Comparison of ENCODE assay signal across 10 mouse cellular contexts in genomic region chr5:85780730-85781454, GRCm38 (mm10).
DNase-seq lines count a peak whose midpoint lies in the region; ATAC-seq and TF ChIP-seq lines count a peak whose summit lies in the region.
"Had no signal": no experiment of that assay in that cellular context is flagged by ENCODE, and none has a peak within 500 bp of the region (broad histone marks: within the 10 kb centered on the region; RNA-seq: fewer than 3 reads in every experiment).

No protein-coding gene starts in this region.

- TF ChIP-seq CTCF in lung, embryonic 14.5 days (IDR thresholded peaks at IDR 0.05; ENCODE audit: low read depth) = no peak
- TF ChIP-seq CTCF in lung, adult 2 months (IDR thresholded peaks at IDR 0.05; ENCODE audit: insufficient read depth, low read length) = no peak
- TF ChIP-seq CTCF in hindbrain, postnatal 0 days (IDR thresholded peaks at IDR 0.05; ENCODE audit: low read depth) = no peak

- H3K4me3 ChIP-seq in lung, embryonic 14.5 days (ENCODE audit: low read depth, low read length) = no peak overlapping the region
- no peak overlapping the region for H3K4me3 ChIP-seq in lung, adult 2 months (replicated peaks; ENCODE audit: extremely low read depth, low read depth, low read length)
- no peak overlapping the region for H3K4me3 ChIP-seq in hindbrain, postnatal 0 days (ENCODE audit: low read length)
- H3K4me3 ChIP-seq in neural tube, embryonic 11.5 days (ENCODE audit: low read depth, low read length) = no peak overlapping the region
- H3K4me3 ChIP-seq: heart, adult 2 months had no signal

- no peaks in the 10 kb centered on the region for H3K4me1 ChIP-seq in lung, embryonic 14.5 days (ENCODE audit: insufficient read depth)
- H3K4me1 ChIP-seq in lung, adult 2 months (ENCODE audit: control insufficient read depth, insufficient read depth, low read length) = no peaks in the 10 kb centered on the region
- peaks cover 5% of the 10 kb centered on the region; the same call in 1 of the 2 replicates for H3K4me1 ChIP-seq in hindbrain, postnatal 0 days (ENCODE audit: insufficient read depth, low read length)
- H3K4me1 ChIP-seq in neural tube, embryonic 11.5 days (ENCODE audit: control insufficient read depth, insufficient read depth, low read length) = no peaks in the 10 kb centered on the region

- peak; percentile 93 for ATAC-seq in lung, embryonic 14.5 days (ENCODE audit: insufficient read depth)
- peak; percentile 73 for ATAC-seq in hindbrain, postnatal 0 days
- ATAC-seq in neural tube, embryonic 11.5 days (ENCODE audit: insufficient read depth, low FRiP score, low TSS enrichment) = peak; percentile 87
- ATAC-seq: lung, postnatal 0 days had no signal

- DNase-seq in lung, embryonic 14.5 days = peak; percentile 51
- no peak for DNase-seq in lung, adult 2 months
- peak; percentile 23 for DNase-seq in embryo, embryonic 9.5 days (ENCODE audit: extremely low spot score)
- DNase-seq in hindbrain, postnatal 0 days (ENCODE audit: low spot score) = peak; percentile 56
- peak; percentile 76 for DNase-seq in neural tube, embryonic 11.5 days (ENCODE audit: low spot score)
- no peak for DNase-seq in layer of hippocampus, postnatal 36 days
- DNase-seq in cerebellum, postnatal 4 days (ENCODE audit: low spot score in 2 of 2) = no peak
- DNase-seq in cerebellum, adult 11-12 months = no peak
- DNase-seq: heart, adult 2 months had no signal

- H3K27me3 ChIP-seq in lung, embryonic 14.5 days (ENCODE audit: insufficient read depth, low read length) = no peaks in the 10 kb centered on the region
- no peaks in the 10 kb centered on the region for H3K27me3 ChIP-seq in hindbrain, postnatal 0 days (ENCODE audit: insufficient read depth, low read length)
- H3K27me3 ChIP-seq in neural tube, embryonic 11.5 days (ENCODE audit: control insufficient read depth, insufficient read depth, low read length) = no peaks in the 10 kb centered on the region

- no peak for TF ChIP-seq POLR2A in lung, adult 2 months (IDR thresholded peaks at IDR 0.05; ENCODE audit: borderline replicate concordance, extremely low read depth, low read depth, low read length)

- no peaks in the 10 kb centered on the region for H3K9me3 ChIP-seq in lung, embryonic 14.5 days (ENCODE audit: low read depth, low read length)
- H3K9me3 ChIP-seq in hindbrain, postnatal 0 days (ENCODE audit: low read length) = no peaks in the 10 kb centered on the region
- H3K9me3 ChIP-seq in neural tube, embryonic 11.5 days (ENCODE audit: control insufficient read depth, low read length) = no peaks in the 10 kb centered on the region

- no peaks in the 10 kb centered on the region for H3K36me3 ChIP-seq in lung, embryonic 14.5 days (ENCODE audit: insufficient read depth)
- no peaks in the 10 kb centered on the region for H3K36me3 ChIP-seq in hindbrain, postnatal 0 days (ENCODE audit: insufficient read depth, low read length)
- no peaks in the 10 kb centered on the region for H3K36me3 ChIP-seq in neural tube, embryonic 11.5 days (ENCODE audit: control insufficient read depth, insufficient read depth, low read length)

- no peak overlapping the region for H3K9ac ChIP-seq in lung, embryonic 14.5 days
- H3K9ac ChIP-seq in hindbrain, postnatal 0 days (replicated peaks; ENCODE audit: low read length) = no peak overlapping the region
- no peak overlapping the region for H3K9ac ChIP-seq in neural tube, embryonic 11.5 days (ENCODE audit: low read length)

- WGBS in lung, embryonic 14.5 days = 28% methylated on average over 8 of the region's 8 CpGs
- 30% methylated on average over 8 of the region's 8 CpGs for WGBS in lung, adult 2 months
- 28% methylated on average over 8 of the region's 8 CpGs for WGBS in hindbrain, postnatal 0 days
- WGBS in neural tube, embryonic 11.5 days = 22% methylated on average over 8 of the region's 8 CpGs

- H3K4me2 ChIP-seq in lung, embryonic 14.5 days = no peak overlapping the region
- H3K4me2 ChIP-seq in hindbrain, postnatal 0 days (ENCODE audit: low read depth, low read length) = no peak overlapping the region
- no peak overlapping the region for H3K4me2 ChIP-seq in neural tube, embryonic 11.5 days (ENCODE audit: low read depth)

- no peak overlapping the region for H3K27ac ChIP-seq in lung, embryonic 14.5 days (ENCODE audit: low read depth)
- H3K27ac ChIP-seq in hindbrain, postnatal 0 days = 0 out of 2 replicates have a peak overlapping the region, but pooled peaks have one; percentile 26
- no peak overlapping the region for H3K27ac ChIP-seq in neural tube, embryonic 11.5 days (ENCODE audit: low read depth, low read length)
- H3K27ac ChIP-seq: heart, adult 2 months had no signal

Comparison
In these comparisons a context has a peak if more than half of its experiments do, and no peak if none do; other contexts are left out.
1. DNase-seq: peak in lung, embryonic 14.5 days (single experiment), embryo, embryonic 9.5 days (single experiment), hindbrain, postnatal 0 days (single experiment) and neural tube, embryonic 11.5 days (single experiment); none in lung, adult 2 months (single experiment), layer of hippocampus, postnatal 36 days (0 of 2), cerebellum, postnatal 4 days (0 of 2) and cerebellum, adult 11-12 months (single experiment).
2. Peak in every context shown above with its lines, with median percentiles within 50 percentile points of each other: ATAC-seq.